Mouse (Mus musculus): ENCODE data around the gene Pramel6. TPM values are rescaled to one million over a fixed set of nuclear protein-coding genes. Genes with fewer than 3 reads are reported as not detected.
"Not testable (repeated sequence)": the region's sequence is repeated elsewhere in the genome, so short reads cannot be mapped to it uniquely, and the experiment has no call there.

Gene Pramel6
- not detected for total RNA-seq (2018; cell fraction: chromatin; rRNA removed)
- not detected for total RNA-seq (2018; cell fraction: cytosol; rRNA removed)
- not detected for total RNA-seq (2018; cell fraction: nucleus; rRNA removed)
- not detected in 3 replicates for polyA plus RNA-seq (2018)

DNA sequence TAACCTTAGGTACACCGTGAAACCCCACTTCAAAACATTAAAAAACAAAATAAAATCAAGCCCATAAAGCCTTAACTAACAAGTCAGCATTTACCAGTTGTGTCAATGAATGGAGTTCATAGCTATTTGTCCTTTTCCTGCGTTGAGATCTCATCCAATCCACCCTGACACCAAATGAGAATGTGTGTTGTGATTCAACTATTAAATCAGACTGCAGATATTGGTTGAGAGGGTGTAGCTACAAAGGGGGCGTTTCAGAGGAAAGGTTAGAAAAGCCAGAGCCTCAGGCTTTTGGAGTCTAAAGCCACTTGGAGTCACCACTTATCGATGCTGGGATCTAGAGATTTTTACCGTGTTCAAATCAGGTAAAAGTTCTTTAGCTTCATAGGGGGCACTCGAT is at the start of gene Pramel6:
Pramel6 (plus strand) TSS at position 301 of the 400 bp plus-strand sequence.
- no peak within 1 kb of the TSS for H3K4me3 ChIP-seq (ENCODE audit: inconsistent target)
- no peaks in the 10 kb centered on the region for H3K79me2 ChIP-seq (ENCODE audit: inconsistent target)
- H3K27ac ChIP-seq, result no peak within 1 kb of the TSS
- WGBS (ENCODE audit: missing documents), result 79% methylated on average over 6 of the region's 6 CpGs
- H3K36me3 ChIP-seq (ENCODE audit: inconsistent target), result no peaks in the 10 kb centered on the region

DNA sequence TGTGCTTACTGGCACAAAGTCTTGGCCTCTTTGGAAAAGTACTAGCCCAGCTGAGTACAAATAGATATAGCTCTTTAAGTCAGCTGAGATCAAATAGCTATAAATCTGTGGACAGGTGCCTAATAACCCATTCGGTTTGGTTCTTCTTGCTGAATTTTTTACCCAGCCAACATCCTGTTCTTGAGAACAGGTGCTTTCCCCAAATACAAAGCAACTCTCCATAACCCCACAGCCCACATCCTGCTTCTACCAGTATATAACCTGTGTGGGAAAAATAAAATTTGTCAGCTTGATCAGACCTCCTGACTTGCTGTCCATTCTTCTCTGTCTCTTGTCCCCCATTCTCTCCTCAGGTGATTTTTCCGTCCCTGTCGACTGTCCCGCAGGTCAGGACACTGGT is 44.6 kb upstream of the Pramel6 start:
- H3K4me3 ChIP-seq (ENCODE audit: inconsistent target), result no peak overlapping the region
- H3K79me2 ChIP-seq (ENCODE audit: inconsistent target), result no peaks in the 10 kb centered on the region
- H3K36me3 ChIP-seq (ENCODE audit: inconsistent target), result no peaks in the 10 kb centered on the region
- H3K27ac ChIP-seq, result no peak overlapping the region
- WGBS (ENCODE audit: missing documents), result 83% methylated on average over 4 of the region's 4 CpGs

DNA sequence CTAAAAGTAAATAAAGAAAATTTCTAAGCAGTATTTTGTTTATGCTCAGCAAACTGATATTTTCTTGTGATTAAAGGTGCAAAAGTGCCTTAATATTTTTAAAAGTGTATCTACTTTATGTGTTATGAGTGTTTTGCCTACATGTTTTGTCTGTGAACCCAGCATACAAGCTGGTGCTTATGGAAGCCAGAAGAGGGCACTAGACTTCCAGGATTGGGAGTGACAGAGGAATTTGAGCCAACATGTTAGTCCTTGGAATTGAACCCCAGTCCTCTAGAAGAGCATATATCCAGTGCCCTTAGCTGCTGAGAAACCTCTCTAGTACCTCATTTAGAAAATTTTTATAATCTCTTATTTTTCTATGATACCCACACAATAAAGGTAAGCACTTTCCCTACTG is 26.2 kb upstream of the Pramel6 start:
- H3K4me3 ChIP-seq (ENCODE audit: inconsistent target), result no peak overlapping the region
- H3K36me3 ChIP-seq (ENCODE audit: inconsistent target), result no peaks in the 10 kb centered on the region
- H3K79me2 ChIP-seq (ENCODE audit: inconsistent target), result no peaks in the 10 kb centered on the region
- H3K27ac ChIP-seq, result no peak overlapping the region

DNA sequence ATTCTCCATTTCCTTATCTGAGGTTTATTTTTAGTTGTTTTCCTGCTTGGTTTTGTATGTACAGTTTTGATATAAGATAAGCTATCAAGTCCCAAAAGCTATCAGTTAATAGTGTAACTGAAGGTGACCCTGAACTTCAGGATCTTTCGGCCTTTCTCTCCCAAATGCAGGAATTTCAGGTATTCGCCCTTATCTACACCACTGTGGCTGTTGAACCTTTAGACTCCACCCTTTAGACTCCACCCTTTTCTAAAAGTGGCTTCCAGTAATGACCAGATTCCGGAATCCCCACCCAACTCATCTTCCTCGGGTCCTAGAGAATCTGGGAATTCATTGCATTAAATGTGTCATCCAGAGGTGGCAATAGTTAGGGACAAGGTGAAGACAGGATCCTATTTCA is 25.2 kb upstream of the Pramel6 start:
- Histone ChIP-seq H3K36me3 (ENCODE audit: inconsistent target) (no peaks in the 10 kb centered on the region), H3K4me3 (ENCODE audit: inconsistent target) (no peak overlapping the region), H3K27ac (no peak overlapping the region), H3K79me2 (ENCODE audit: inconsistent target) (no peaks in the 10 kb centered on the region)
- WGBS (ENCODE audit: missing documents), result 88% methylated on average over 4 of the region's 4 CpGs

DNA sequence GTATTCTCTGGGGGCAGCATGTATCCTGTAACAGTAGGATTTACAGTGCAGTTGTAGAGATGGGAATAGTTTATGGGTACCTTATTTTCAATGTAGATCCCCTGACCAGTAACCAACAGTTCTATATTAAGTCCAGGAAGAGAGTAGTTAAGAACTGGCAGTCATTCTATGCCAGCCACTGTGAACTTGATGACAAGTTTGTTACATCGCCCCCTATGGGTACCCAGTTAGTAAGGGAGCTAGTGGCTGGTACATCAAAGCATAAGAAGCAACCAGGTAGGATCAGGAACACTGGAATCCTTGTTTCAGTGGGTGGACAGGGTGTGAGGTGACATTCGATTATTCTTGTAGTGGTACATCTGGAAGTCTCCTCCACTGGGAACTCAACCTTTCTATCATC is 24.1 kb upstream of the Pramel6 start:
- Histone ChIP-seq H3K4me3 (ENCODE audit: inconsistent target) (no peak overlapping the region), H3K27ac (no peak overlapping the region), H3K36me3 (ENCODE audit: inconsistent target) (no peaks in the 10 kb centered on the region), H3K79me2 (ENCODE audit: inconsistent target) (no peaks in the 10 kb centered on the region)
- 68% methylated on average over 2 of the region's 2 CpGs for WGBS (ENCODE audit: missing documents)

- not testable (repeated sequence) for H3K79me2 ChIP-seq (ENCODE audit: inconsistent target); H3K4me3 ChIP-seq (ENCODE audit: inconsistent target); H3K36me3 ChIP-seq (ENCODE audit: inconsistent target); H3K27ac ChIP-seq
- WGBS (ENCODE audit: missing documents), result no CpG with 5 or more reads among the region's 5 CpGs
Measured at GRCm38 (mm10) chr2:87496993-87497392, 9.4 kb upstream of the Pramel6 start, which contains the start of gene Pramel7. Pramel7 (minus strand) TSS chr2:87497093.

DNA sequence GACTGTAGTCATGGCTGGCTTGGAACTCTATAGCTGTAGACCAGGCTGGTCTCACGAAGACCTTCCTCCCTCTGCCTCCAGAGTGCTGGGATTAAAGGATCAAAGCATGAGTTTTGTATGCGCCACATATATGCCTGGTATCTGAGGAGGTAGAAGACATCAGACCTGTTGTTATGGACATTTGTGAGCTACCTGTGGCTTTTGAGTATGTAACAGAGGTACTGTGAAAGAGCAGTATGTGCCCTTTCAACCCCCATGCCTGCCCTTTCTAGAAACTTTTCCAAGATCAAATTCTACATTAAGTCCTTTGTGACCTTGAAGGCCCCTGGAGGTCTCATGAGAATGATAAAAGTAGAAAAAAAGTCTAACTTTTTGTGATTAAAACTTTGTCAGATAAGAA is 8.7 kb downstream of the Pramel6 start:
- no peak overlapping the region for H3K27ac ChIP-seq
- H3K36me3 ChIP-seq (ENCODE audit: inconsistent target), result no peaks in the 10 kb centered on the region
- WGBS (ENCODE audit: missing documents), result 88% methylated on average over 2 of the region's 2 CpGs
- H3K4me3 ChIP-seq (ENCODE audit: inconsistent target), result no peak overlapping the region
- no peaks in the 10 kb centered on the region for H3K79me2 ChIP-seq (ENCODE audit: inconsistent target)

DNA sequence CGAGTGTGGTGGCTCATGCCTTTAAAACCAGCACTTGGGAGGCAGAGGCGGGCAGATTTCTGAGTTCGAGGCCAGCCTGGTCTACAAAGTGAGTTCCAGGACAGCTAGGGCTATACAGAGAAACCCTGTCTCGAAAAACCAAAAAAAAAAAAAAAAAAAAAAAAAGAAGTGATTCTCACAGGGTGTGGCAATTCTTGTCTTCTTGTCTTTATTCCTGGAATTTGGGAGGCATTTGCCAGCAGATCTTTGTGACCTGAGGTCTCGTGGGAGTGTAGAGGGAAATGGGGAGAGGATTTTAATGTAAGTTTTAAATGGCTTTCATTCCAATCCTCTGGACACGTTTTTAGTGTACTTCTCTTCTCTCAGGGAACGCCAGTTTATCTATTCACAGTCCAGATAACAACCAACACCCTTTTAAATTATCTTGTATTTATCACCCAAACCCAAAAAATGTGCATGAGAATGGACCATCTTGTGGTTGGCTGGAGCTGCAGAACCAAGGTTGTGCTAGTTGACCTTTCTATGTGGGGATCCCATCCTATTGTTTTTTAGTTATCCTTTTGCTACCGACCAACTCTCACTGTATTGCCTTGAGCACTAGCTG is 9.2 kb downstream of the Pramel6 start:
- no peak overlapping the region for H3K27ac ChIP-seq
- H3K4me3 ChIP-seq (ENCODE audit: inconsistent target), result no peak overlapping the region
- no peaks in the 10 kb centered on the region for H3K79me2 ChIP-seq (ENCODE audit: inconsistent target)
- no peaks in the 10 kb centered on the region for H3K36me3 ChIP-seq (ENCODE audit: inconsistent target)
- 82% methylated on average over 7 of the region's 8 CpGs for WGBS (ENCODE audit: missing documents)

GRCm38 (mm10) chr2:87516581-87516980 is 10.2 kb downstream of the Pramel6 start:
- 81% methylated on average over 3 of the region's 3 CpGs for WGBS (ENCODE audit: missing documents)
- Histone ChIP-seq H3K36me3 (ENCODE audit: inconsistent target) (no peaks in the 10 kb centered on the region), H3K27ac (no peak overlapping the region), H3K4me3 (ENCODE audit: inconsistent target) (no peak overlapping the region), H3K79me2 (ENCODE audit: inconsistent target) (no peaks in the 10 kb centered on the region)

GRCm38 (mm10) chr2:87520651-87521050 is 14.3 kb downstream of the Pramel6 start:
- no peak overlapping the region for H3K27ac ChIP-seq
- WGBS (ENCODE audit: missing documents), result 84% methylated on average over 4 of the region's 4 CpGs
- H3K36me3 ChIP-seq (ENCODE audit: inconsistent target), result no peaks in the 10 kb centered on the region
- no peak overlapping the region for H3K4me3 ChIP-seq (ENCODE audit: inconsistent target)
- no peaks in the 10 kb centered on the region for H3K79me2 ChIP-seq (ENCODE audit: inconsistent target)

DNA sequence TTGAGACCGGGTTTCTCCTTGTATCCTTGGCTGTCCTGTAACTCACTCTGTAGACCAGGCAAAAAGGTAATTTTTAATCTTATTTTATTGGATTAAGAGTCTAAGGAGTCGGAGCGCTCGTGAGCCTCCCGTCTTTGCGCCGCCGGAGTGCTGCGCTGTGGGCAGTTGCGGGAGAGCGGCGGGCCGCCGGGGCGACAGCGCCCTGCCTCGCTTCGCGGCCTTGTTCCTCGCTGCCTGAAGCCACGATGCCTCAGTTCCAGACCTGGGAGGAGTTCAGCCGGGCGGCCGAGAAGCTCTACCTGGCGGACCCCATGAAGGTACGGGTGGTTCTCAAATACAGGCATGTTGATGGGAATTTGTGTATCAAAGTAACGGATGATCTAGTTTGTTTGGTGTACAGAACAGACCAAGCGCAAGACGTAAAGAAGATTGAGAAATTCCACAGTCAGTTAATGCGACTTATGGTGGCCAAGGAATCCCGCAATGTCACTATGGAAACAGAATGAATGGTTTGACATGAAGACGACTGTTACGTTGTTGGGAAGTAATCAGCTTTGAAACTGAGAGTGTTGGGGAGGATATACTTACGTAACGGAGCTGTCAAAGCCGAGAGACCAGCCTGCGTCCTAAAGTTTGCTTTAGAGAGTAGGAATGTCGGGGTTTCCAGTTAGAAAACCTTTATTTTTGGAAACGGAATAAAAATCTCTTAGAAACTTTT is 19.7 kb downstream of the Pramel6 start:
- not testable (repeated sequence) for H3K27ac ChIP-seq; H3K36me3 ChIP-seq (ENCODE audit: inconsistent target); H3K79me2 ChIP-seq (ENCODE audit: inconsistent target); H3K4me3 ChIP-seq (ENCODE audit: inconsistent target)
- WGBS (ENCODE audit: missing documents), result 26% methylated on average over 32 of the region's 39 CpGs

DNA sequence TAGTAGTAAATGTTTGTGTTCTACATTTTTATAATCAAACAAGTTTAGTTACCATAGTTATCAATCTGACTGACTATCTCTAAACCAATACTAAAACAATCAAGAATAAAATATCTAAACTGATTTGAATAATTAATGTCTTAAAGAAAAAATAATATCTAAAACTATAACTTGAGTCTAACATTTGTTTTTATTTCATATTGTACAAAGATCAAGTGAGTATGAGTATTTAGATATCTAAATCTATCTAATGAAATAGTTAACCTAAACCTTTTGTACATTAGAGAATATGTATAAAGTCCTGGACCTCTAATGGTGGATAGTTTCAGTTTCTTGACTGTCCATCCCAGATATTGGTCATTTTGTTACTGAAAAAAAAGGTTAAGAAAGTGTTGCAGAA is 25.1 kb downstream of the Pramel6 start, which contains the start of gene Olfr153:
Olfr153 (plus strand) TSS at position 301 of the 400 bp plus-strand sequence.
- no peaks in the 10 kb centered on the region for H3K79me2 ChIP-seq (ENCODE audit: inconsistent target)
- H3K4me3 ChIP-seq (ENCODE audit: inconsistent target), result no peak within 1 kb of the TSS
- H3K27ac ChIP-seq, result no peak within 1 kb of the TSS

GRCm38 (mm10) chr2:87534826-87535225 is 28.5 kb downstream of the Pramel6 start:
- no peak overlapping the region for H3K27ac ChIP-seq
- 56% methylated on average over 2 of the region's 2 CpGs for WGBS (ENCODE audit: missing documents)
- H3K4me3 ChIP-seq (ENCODE audit: inconsistent target), result no peak overlapping the region
- H3K36me3 ChIP-seq (ENCODE audit: inconsistent target), result no peaks in the 10 kb centered on the region
- H3K79me2 ChIP-seq (ENCODE audit: inconsistent target), result no peaks in the 10 kb centered on the region

More for the DNA sequence above, 25.1 kb downstream of the Pramel6 start, which contains the start of gene Olfr153:
- no peaks in the 10 kb centered on the region for H3K36me3 ChIP-seq (ENCODE audit: inconsistent target)

DNA sequence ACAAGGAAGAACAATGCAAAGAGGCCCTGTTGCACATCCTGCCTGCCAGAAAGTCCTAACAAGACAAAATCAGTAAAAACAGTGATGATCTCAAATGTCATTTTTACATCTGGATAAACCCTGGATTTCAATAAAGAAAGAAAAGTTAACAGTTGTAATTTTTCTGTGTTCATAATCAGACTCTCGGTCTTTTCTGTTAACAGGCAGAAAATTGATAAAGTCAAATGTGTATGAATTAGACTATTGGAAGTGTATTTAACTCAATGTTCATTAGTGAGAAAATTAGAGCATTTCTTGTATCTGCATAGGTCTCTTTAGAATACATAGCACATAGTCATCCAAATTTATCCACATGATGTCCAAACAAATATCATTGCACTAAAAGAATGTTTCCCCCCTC is 39.1 kb downstream of the Pramel6 start, which contains the start of gene Olfr1128:
Olfr1128 (minus strand) TSS at position 101 of the 400 bp plus-strand sequence.
- WGBS (ENCODE audit: missing documents), result 83% methylated on average over 1 of the region's 1 CpGs
- no peaks in the 10 kb centered on the region for H3K36me3 ChIP-seq (ENCODE audit: inconsistent target)
- H3K27ac ChIP-seq, result no peak within 1 kb of the TSS

More for the DNA sequence above, 39.1 kb downstream of the Pramel6 start, which contains the start of gene Olfr1128:
- no peaks in the 10 kb centered on the region for H3K79me2 ChIP-seq (ENCODE audit: inconsistent target)
- H3K4me3 ChIP-seq (ENCODE audit: inconsistent target), result no peak within 1 kb of the TSS
